Mouse (Mus musculus) liver, postnatal 0 days (tissue): ENCODE measurements around the gene Draxin. TPM values are rescaled to one million over a fixed set of nuclear protein-coding genes. Genes with fewer than 3 reads are reported as not detected.

ENCODE experiments used
- ATAC-seq: fragments of 200-750 bp; cut with Nextera tagmentation; 2 replicates; pipeline ENCODE4 v1.8.0; 2017; ENCODE audit warnings: mild to moderate bottlenecking, moderate library complexity
- DNase-seq: peaks from one replicate; pipeline ENCODE4 v3.0.0-alpha.2; 2016
- H3K27ac ChIP-seq: fragments of 300-500 bp; sonication (generic); 2 replicates; pipeline ENCODE4 v1.5.1; 2014; ENCODE audit warnings: antibody characterized with exemption, moderate library complexity, mild to moderate bottlenecking, low read depth
- H3K27me3 ChIP-seq: fragments of 300-500 bp; sonication (generic); 2 replicates; pipeline ENCODE4 v1.6.1; 2014; ENCODE audit warnings: low read length, control low read depth, mixed read lengths; ENCODE audit not compliant: insufficient read depth
- H3K36me3 ChIP-seq: fragments of 300-500 bp; sonication (generic); replicated peaks from 2 replicates; pipeline ENCODE4 v1.6.1; 2014; ENCODE audit warnings: mild to moderate bottlenecking, control low read depth, low read length, moderate library complexity, mixed read lengths; ENCODE audit not compliant: insufficient read depth
- H3K4me1 ChIP-seq: fragments of 300-500 bp; sonication (generic); 2 replicates; pipeline ENCODE4 v1.6.1; 2014; ENCODE audit warnings: antibody characterized with exemption, mild to moderate bottlenecking, control low read depth; ENCODE audit not compliant: insufficient read depth
- H3K4me2 ChIP-seq: fragments of 300-500 bp; sonication (generic); 2 replicates; pipeline ENCODE4 v1.6.1; 2014; ENCODE audit warnings: low read depth, mild to moderate bottlenecking, low read length, moderate library complexity, mixed read lengths
- H3K4me3 ChIP-seq: fragments of 300-500 bp; sonication (generic); 2 replicates; pipeline ENCODE4 v1.5.1; 2014; ENCODE audit warnings: low read depth, low read length
- H3K9ac ChIP-seq: fragments of 300-500 bp; sonication (generic); replicated peaks from 2 replicates; pipeline ENCODE4 v1.6.1; 2014; ENCODE audit warnings: mild to moderate bottlenecking, moderate library complexity
- H3K9me3 ChIP-seq: fragments of 300-500 bp; sonication (generic); 2 replicates; pipeline ENCODE4 v1.6.1; 2016; ENCODE audit warnings: mild to moderate bottlenecking, control low read depth, low read length, mixed read lengths
- CTCF ChIP-seq: sonication (generic); IDR thresholded peaks from 2 replicates; pipeline ENCODE4 v1.5.1; 2016; ENCODE audit warnings: antibody characterized with exemption, low read depth
- EP300 ChIP-seq: IDR thresholded peaks from 2 replicates; pipeline ENCODE4 v1.6.1; 2016; ENCODE audit warnings: antibody characterized with exemption, low read depth, mild to moderate bottlenecking
- WGBS: fragments of 180-500 bp; shearing (Covaris S2); extraction: QIAGEN DNeasy Blood & Tissue Kit; methylation state at CpG from one replicate; pipeline ENCODE4 v1.1.7; 2014; ENCODE audit not compliant: insufficient replicate concordance; 5-methylcytosine and 5-hydroxymethylcytosine counted together
- polyA plus RNA-seq: library from polyadenylated mRNA; unstranded; fragments of >200 nt; fragmentation: Nextera tagmentation; extraction: Ambion mirVana; gene quantifications from 2 replicates; pipeline ENCODE4 v1.2.1, GENCODE M21; 2015

Draxin gene
- polyA plus RNA-seq, 1 experiment from 2014 or later = 0.04 TPM

DNA sequence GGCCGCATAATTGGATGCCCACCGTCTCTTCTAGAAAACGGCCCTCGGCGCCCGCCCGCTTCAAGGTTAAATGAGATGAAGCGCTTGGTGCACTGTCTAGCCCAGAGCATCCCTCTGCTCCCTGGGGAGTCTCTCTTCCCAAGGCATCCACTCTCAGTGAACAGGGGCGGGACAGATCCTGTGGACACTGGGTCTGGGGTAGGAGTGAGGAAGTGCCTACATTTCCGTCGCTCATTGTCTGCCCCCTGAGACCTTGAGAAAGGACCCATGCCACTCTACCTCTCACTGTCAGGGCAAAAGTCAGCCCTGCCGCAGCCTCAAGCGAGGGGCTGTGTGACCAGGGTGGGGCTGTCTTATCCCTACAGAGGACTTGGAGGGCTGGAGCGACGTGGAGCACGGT, 34.0 kb upstream of the Draxin start:
- no peak for TF ChIP-seq EP300
- no peak for TF ChIP-seq CTCF
- Histone ChIP-seq H3K27ac (no peak overlapping the region), H3K4me2 (no peak overlapping the region; the same call in 1 of the 2 replicates), H3K36me3 (no peaks in the 10 kb centered on the region), H3K9ac (no peak overlapping the region), H3K4me3 (no peak overlapping the region), H3K9me3 (no peaks in the 10 kb centered on the region), H3K4me1 (peaks cover 11% of the 10 kb centered on the region), H3K27me3 (peaks cover 74% of the 10 kb centered on the region)
- no peak for ATAC-seq
- no peak for DNase-seq
- under 1% methylated on average over 16 of the region's 16 CpGs for WGBS

DNA sequence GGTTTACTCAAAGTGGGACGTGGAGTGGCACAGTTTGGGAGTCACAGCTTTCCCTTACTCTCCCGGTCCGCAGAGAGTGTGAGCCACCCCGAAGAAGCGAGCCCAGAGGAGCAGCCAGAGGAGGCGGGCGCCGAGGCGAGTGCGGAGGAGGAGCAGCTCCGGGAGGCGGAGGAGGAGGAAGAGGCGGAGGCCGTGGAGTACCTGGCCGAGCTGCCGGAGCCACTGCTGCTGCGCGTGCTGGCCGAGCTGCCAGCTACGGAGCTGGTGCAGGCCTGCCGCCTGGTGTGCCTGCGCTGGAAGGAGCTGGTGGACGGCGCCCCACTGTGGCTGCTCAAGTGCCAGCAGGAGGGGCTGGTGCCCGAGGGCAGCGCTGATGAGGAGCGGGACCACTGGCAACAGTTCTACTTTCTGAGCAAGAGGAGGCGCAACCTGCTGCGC, 33.5 kb upstream of the Draxin start:
- Histone ChIP-seq H3K4me1 (peaks cover 15% of the 10 kb centered on the region), H3K4me3 (0 out of 2 replicates have a peak overlapping the region, but pooled peaks have one; percentile 17), H3K4me2 (peak overlapping the region; percentile 50), H3K36me3 (no peaks in the 10 kb centered on the region), H3K27ac (no peak overlapping the region), H3K9me3 (no peaks in the 10 kb centered on the region), H3K27me3 (peaks cover 76% of the 10 kb centered on the region), H3K9ac (no peak overlapping the region)
- WGBS = 0% methylated on average over 28 of the region's 29 CpGs
- ATAC-seq (peak; percentile 18; the same call in 1 of the 2 replicates), DNase-seq (peak; percentile 77)
- TF ChIP-seq CTCF (peak; percentile 83), EP300 (no peak)

DNA sequence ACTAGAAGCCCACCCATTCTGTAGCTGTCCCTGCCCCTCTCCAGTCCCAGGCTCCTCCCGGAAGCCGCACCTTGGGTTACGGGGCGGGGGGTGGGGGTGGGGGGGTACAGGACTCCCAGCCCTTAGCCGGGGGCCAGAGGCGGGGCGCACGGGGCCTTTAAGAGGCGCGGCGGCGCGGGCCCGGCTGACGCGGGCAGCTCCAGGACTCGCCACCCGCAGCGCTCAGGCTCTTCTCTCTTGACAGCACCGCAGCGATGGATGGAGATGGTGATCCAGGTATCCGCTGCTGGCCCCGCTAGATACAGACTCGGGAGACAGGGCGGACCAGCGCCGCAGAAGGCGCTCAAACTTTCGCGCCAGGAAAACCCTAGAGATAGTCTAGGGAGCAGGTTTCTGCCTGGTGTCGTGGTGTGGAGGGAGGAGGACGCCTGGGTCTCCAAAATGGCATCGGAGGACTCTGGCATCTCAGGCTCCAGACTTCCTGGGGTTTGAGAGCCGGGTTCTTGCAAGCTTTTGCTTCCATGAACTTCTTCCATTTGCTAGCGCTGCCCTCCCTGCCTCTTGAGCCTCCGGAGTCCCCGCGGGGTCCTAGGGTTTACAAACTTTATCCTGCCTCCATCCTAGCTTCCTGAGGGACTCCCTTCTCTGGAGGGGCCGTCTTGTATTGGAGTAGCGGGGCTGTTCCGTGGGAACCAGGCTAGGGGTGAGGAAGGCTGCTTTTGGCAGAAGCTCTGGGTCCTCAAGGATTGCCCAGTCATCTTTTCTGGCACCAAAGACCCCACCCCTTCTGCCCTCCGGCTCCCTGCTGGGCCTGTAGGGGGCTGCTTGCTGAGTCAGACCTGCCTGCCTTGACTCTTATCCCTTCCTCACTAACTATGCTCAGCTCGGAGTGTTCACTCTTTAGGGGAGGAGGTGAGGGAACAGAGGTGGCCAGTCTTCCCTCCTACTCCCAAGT, 30.2 kb upstream of the Draxin start, which contains the start of the genes Fbxo44 and Fbxo2:
Gene Fbxo44, minus strand, starts transcription at position 47 of the 955 bp plus-strand sequence.
Gene Fbxo2, plus strand, starts transcription at position 186 of the 955 bp plus-strand sequence.
- Histone ChIP-seq H3K9me3 (no peaks in the 10 kb centered on the region), H3K36me3 (no peaks in the 10 kb centered on the region), H3K4me1 (peaks cover 18% of the 10 kb centered on the region), H3K27ac (peak within 1 kb of the TSS; percentile 44; the same call in 1 of the 2 replicates), H3K9ac (peak within 1 kb of the TSS; percentile 71), H3K27me3 (peaks cover 65% of the 10 kb centered on the region), H3K4me2 (peak within 1 kb of the TSS; percentile 98), H3K4me3 (peak within 1 kb of the TSS; percentile 59)
- no peak for TF ChIP-seq EP300
- TF ChIP-seq CTCF = no peak
- WGBS = 1% methylated on average over 42 of the region's 43 CpGs
- ATAC-seq (peak; percentile 20), DNase-seq (no peak)

DNA sequence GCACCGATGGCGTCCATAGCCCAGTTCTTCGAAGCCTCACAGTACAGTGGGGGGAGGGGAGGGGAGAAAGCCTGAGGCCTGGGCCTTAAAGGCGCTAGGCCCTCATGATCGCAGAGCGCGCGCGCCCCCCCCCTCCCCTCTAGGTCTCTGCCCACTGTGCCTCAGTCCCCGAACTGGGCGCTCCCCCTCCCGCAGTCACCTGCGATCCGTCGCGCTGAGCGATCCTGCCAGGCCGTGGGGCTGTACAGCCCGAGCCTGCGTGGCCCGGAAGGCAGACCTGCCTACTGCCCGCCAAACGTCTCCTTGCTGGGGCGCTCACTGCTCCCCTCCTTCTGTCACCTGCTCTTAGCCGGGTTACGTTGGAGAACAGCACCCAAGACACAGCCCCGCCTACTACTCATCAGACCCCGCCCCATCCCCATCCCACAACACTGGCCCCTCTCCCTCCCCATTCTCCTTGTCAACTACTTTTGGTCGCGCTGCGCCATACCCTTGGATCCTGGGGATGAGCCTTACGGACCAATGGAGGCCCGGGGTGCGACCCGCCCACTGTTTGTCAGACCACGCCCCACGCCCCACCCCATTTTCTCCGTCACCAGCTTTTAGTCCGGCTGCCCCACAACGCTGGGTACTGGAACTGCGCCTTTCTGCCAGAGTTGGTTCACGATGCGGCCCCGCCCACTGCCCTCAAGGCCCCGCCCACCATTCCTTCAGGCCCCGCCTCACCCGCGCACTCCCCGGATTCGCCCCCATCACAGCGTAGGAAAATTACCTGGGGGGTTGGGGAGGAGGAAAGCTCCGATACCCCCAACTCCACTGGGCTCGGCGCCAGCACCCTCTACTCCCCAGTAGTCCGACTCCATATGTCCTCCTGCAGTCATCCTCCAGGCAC, 29.3 kb upstream of the Draxin start:
- Histone ChIP-seq H3K4me2 (peak overlapping the region; percentile 98), H3K27ac (peak overlapping the region; percentile 44; the same call in 1 of the 2 replicates), H3K4me1 (peaks cover 18% of the 10 kb centered on the region), H3K9ac (peak overlapping the region; percentile 71), H3K4me3 (peak overlapping the region; percentile 59), H3K27me3 (peaks cover 56% of the 10 kb centered on the region), H3K9me3 (no peaks in the 10 kb centered on the region), H3K36me3 (no peaks in the 10 kb centered on the region)
- peak; percentile 93 for DNase-seq
- TF ChIP-seq EP300 (no peak), CTCF (peak; percentile 41)
- under 1% methylated on average over 50 of the region's 55 CpGs for WGBS
- peak; percentile 93 for ATAC-seq

DNA sequence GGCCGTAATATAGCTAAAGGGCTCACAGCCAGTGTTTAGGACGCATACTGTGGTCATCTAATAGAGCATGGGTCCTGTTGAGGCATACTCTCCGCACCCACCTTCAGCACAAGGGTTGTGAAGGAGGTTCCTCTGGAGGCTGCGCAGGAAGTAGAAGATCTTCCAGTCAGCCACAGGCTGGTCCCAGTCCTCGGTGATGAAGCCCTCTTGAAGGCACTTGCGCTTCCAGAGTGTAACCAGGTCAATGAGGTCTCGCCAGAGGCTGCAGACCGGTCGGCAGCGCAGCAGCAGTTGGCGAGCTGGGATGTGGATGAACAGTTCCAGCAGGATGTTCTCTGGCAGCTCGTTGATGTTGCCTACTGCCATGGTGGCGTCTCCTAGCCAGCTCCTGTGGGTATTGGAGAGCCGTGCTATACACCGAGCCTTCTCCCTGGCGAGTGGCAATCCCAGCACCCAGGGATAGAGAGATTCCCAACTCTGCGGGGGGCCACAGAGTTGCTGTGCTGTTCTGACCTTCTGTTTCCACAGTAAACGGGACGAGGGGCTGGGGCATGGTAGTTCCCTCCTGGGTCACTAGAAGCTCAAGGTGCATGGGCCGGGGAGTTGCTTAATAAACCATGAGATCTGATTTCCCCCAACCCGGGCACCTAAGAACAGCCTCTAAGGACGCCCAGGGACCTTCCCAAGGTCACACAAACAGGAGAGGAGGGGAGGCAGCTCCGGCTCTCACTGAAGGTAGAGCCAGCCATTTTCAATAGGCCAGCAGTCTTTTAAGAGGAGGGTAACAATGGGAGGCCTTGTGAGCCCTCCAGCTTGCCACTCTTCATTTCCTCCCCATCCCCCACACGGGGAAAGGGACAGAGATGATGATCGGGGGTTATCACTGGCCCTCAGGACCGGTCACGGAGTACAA, 28.2 kb upstream of the Draxin start:
- TF ChIP-seq CTCF (no peak), EP300 (no peak)
- peaks cover 16% of the 10 kb centered on the region for H3K4me1 ChIP-seq
- no peak for DNase-seq
- WGBS = 45% methylated on average over 27 of the region's 27 CpGs
- H3K4me2 ChIP-seq = peak overlapping the region; percentile 98
- H3K9me3 ChIP-seq = no peaks in the 10 kb centered on the region
- no peak for ATAC-seq
- peaks cover 45% of the 10 kb centered on the region for H3K27me3 ChIP-seq
- peak overlapping the region; percentile 71 for H3K9ac ChIP-seq
- no peaks in the 10 kb centered on the region for H3K36me3 ChIP-seq
- peak overlapping the region; percentile 59 for H3K4me3 ChIP-seq
- H3K27ac ChIP-seq = no peak overlapping the region
